Mouse (Mus musculus): ENCODE results near the gene Rft1.

Rft1 gene

GRCm38 (mm10) chr14:30721850-30722249 lies 67.7 kb downstream of the Rft1 start:
- DNase-seq (ENCODE audit: low spot score in 2 of 2): no peak

- DNase-seq (ENCODE audit: low spot score in 2 of 2): no peak
These were observed 68.2 kb downstream of the Rft1 start for GRCm38 (mm10) chr14:30722406-30722805.

GRCm38 (mm10) chr14:30731896-30732295 lies 77.7 kb downstream of the Rft1 start:
- DNase-seq (ENCODE audit: low spot score in 2 of 2): no peak

GRCm38 (mm10) chr14:30734665-30735064 lies 80.5 kb downstream of the Rft1 start:
- DNase-seq (ENCODE audit: low spot score in 2 of 2): no peak

- DNase-seq (ENCODE audit: low spot score in 2 of 2): no peak
These were observed 81.7 kb downstream of the Rft1 start for GRCm38 (mm10) chr14:30735810-30736209.

- DNase-seq (ENCODE audit: low spot score in 2 of 2): no peak
These were observed 82.3 kb downstream of the Rft1 start for GRCm38 (mm10) chr14:30736413-30736812.
